Mouse (Mus musculus) inflammation-experienced regulatory T-cells, adult 6 months (primary cell): ENCODE data around the gene Amh. TPM values are rescaled to one million over a fixed set of nuclear protein-coding genes. Genes with fewer than 3 reads are reported as not detected.

Experiments
- polyA plus RNA-seq, 3 experiments: library from polyadenylated mRNA; unstranded; fragments of 100-300 nt; shearing (Covaris generic); gene quantifications; one replicate each; pipeline ENCODE4 v1.2.1; 2017

Amh gene
- polyA plus RNA-seq, 3 experiments from 2014 or later = not detected

Other genes starting within 250 kb of the Amh start
- gene Rexo1, start 243.7 kb upstream of the Amh start, polyA plus RNA-seq = 10 to 100 TPM; 11.3 to 18.6 (median 14.9) TPM
- 1 to 10 TPM; 6.3 to 7.1 (median 6.8) TPM for gene Klf16, start 227.9 kb upstream of the Amh start, polyA plus RNA-seq
- gene Abhd17a, start 214.9 kb upstream of the Amh start, polyA plus RNA-seq = 10 to 100 TPM in 2 of 3 experiments, 1 to 10 TPM in 1; 8.6 to 12.0 (median 11.4) TPM
- 100 to 1,000 TPM in 2 of 3 experiments, 10 to 100 TPM in 1; 96.2 to 110 (median 108) TPM for gene Scamp4, start 202.4 kb upstream of the Amh start, polyA plus RNA-seq
- gene Adat3, start 202.4 kb upstream of the Amh start, polyA plus RNA-seq = 1 to 10 TPM; 2.6 to 4.2 (median 3.1) TPM
- gene Gm49322, start 199.2 kb upstream of the Amh start, polyA plus RNA-seq = 1 to 10 TPM; 5.3 to 8.4 (median 8.3) TPM
- gene Csnk1g2, start 182.4 kb upstream of the Amh start, polyA plus RNA-seq = 10 to 100 TPM; 11.7 to 16.3 (median 13.2) TPM
- 10 to 100 TPM in 1 of 3 experiments, 1 to 10 TPM in 2; 3.4 to 10.4 (median 9.2) TPM for gene Btbd2, start 148.2 kb upstream of the Amh start, polyA plus RNA-seq
- gene Mknk2, start 127.1 kb upstream of the Amh start, polyA plus RNA-seq = 10 to 100 TPM; 50.3 to 61.4 (median 50.9) TPM
- gene Mob3a, start 103.3 kb upstream of the Amh start, polyA plus RNA-seq = 100 to 1,000 TPM; 190 to 248 (median 240) TPM
- gene Izumo4, start 103.1 kb upstream of the Amh start, polyA plus RNA-seq = 100 to 1,000 TPM in 2 of 3 experiments, 10 to 100 TPM in 1; 71.4 to 109 (median 107) TPM
- gene Ap3d1, start 63.0 kb upstream of the Amh start, polyA plus RNA-seq = 10 to 100 TPM; 20.9 to 33.0 (median 29.8) TPM
- 10 to 100 TPM; 10.9 to 23.4 (median 15.3) TPM for gene Dot1l, start 50.0 kb upstream of the Amh start, polyA plus RNA-seq
- 10 to 100 TPM; 12.1 to 22.6 (median 17.8) TPM for gene Sf3a2, start 7.0 kb upstream of the Amh start, polyA plus RNA-seq
- 100 to 1,000 TPM; 127 to 149 (median 146) TPM for gene Plekhj1, start 6.6 kb upstream of the Amh start, polyA plus RNA-seq
- gene Jsrp1, start 8.3 kb downstream of the Amh start, polyA plus RNA-seq = not detected
- gene Oaz1, start 21.4 kb downstream of the Amh start, polyA plus RNA-seq = 1,000 to 10,000 TPM; 1,680 to 2,431 (median 2,240) TPM
- not detected for gene Lingo3, start 38.8 kb downstream of the Amh start, polyA plus RNA-seq
- 100 to 1,000 TPM; 144 to 210 (median 202) TPM for gene Lsm7, start 50.0 kb downstream of the Amh start, polyA plus RNA-seq
- 10 to 100 TPM in 2 of 3 experiments, 1 to 10 TPM in 1; 9.6 to 15.0 (median 12.1) TPM for gene Sppl2b, start 50.0 kb downstream of the Amh start, polyA plus RNA-seq
- gene Tmprss9, start 66.6 kb downstream of the Amh start, polyA plus RNA-seq = not detected
- 100 to 1,000 TPM; 207 to 260 (median 248) TPM for gene Timm13, start 95.7 kb downstream of the Amh start, polyA plus RNA-seq
- 1 to 10 TPM; 2.4 to 4.5 (median 3.5) TPM for gene Lmnb2, start 113.0 kb downstream of the Amh start, polyA plus RNA-seq
- gene Gadd45b, start 124.8 kb downstream of the Amh start, polyA plus RNA-seq = 10 to 100 TPM; 26.4 to 51.5 (median 39.3) TPM
- gene Gng7, start 209.7 kb downstream of the Amh start, polyA plus RNA-seq = not detected
- gene Diras1, start 220.4 kb downstream of the Amh start, polyA plus RNA-seq = not detected
- 1 to 10 TPM; 2.4 to 5.0 (median 2.7) TPM for gene Slc39a3, start 232.2 kb downstream of the Amh start, polyA plus RNA-seq